Mouse (Mus musculus): Measurements from ENCODE around the gene Scn2a. TPM values are rescaled to one million over a fixed set of nuclear protein-coding genes. Genes with fewer than 3 reads are reported as not detected.

Gene Scn2a
- 25.6 and 29.8 TPM in 2 replicates for polyA plus RNA-seq (2021; fragmentation: Nextera tagmentation)
- long read RNA-seq, experiment 1, partial matches to known transcripts = 104 of 149 reads
- long read RNA-seq, experiment 1, other reads (novel, unspliced or antisense) = 43 of 149 reads
- long read RNA-seq, experiment 2, full-length matches to known transcripts = 16 of 198 reads
- long read RNA-seq, experiment 2, partial matches to known transcripts = 87 of 198 reads
- long read RNA-seq, experiment 2, other reads (novel, unspliced or antisense) = 95 of 198 reads

DNA sequence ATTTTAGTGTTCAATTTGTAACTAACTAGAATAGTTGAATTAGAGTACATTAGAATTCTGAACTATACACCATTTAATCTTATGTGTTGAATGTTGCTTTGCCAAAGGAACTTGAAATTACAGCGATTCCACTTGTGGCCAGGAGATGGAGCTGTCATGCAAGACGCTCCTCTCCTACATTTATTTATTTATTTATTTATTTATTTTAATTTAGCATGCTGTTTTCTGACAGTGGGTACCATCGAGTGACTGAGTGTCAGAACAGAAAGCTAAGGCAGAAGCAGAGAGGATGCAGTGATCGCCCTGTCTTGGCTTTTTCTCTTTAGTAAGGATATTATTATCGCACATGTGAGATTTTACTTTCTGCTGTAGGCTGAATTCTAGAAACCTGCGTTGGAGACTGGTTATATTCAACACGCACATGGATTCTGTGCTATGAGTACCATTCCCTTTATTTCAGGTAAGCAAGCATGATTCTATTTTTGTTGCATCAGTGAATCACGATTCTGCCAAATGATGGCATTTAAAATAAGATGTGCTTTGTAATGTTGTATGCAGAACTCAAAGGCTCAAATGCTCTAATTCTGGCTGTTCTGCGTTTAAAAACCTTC lies at the start of gene Scn2a:
TSS of gene Scn2a (plus strand) at position 216 of the 611 bp plus-strand sequence.

Other genes starting within 250 kb of the Scn2a start
- 4.2 and 7.1 TPM in 2 replicates for gene Scn3a, start 53.1 kb upstream of the Scn2a start, polyA plus RNA-seq (2021; fragmentation: Nextera tagmentation)
- gene Csrnp3, start 225.0 kb downstream of the Scn2a start, polyA plus RNA-seq (2021; fragmentation: Nextera tagmentation) = 22.9 and 23.1 TPM in 2 replicates